15 mouse cellular contexts compared by ENCODE assay signal in genomic region chr11:46447644-46448484, GRCm38 (mm10). TPM values are rescaled to one million over a fixed set of nuclear protein-coding genes. Genes with fewer than 3 reads are reported as not detected.
DNase-seq lines count a peak whose midpoint lies in the region; ATAC-seq and TF ChIP-seq lines count a peak whose summit lies in the region.
"Had no signal": no experiment of that assay in that cellular context is flagged by ENCODE, and none has a peak within 500 bp of the region (broad histone marks: within the 10 kb centered on the region; RNA-seq: fewer than 3 reads in every experiment).

No protein-coding gene starts in this region.

- H3K4me1 ChIP-seq in CH12.LX (ENCODE audit: control insufficient read depth in 1 of 2, insufficient read depth in 2 of 2) = peaks cover 12 to 44% of the 10 kb centered on the region in 2 experiments
- H3K4me1 ChIP-seq: limb, embryonic 12.5 days; neural tube, embryonic 12.5 days had no signal

- H3K27ac ChIP-seq in CH12.LX (ENCODE audit: insufficient read depth, low read depth) = no peak overlapping the region
- H3K27ac ChIP-seq: heart, adult 2 months; limb, embryonic 12.5 days; neural tube, embryonic 12.5 days had no signal

- peak; percentile 48 to 51 for DNase-seq in B cell, adult 2 months
- DNase-seq in CH12.LX (ENCODE audit: extremely low read depth) = peak; percentile 41
- DNase-seq in naive thymus-derived CD4-positive, alpha-beta T cell, adult 2 months (ENCODE audit: low read depth) = peak; percentile 67
- no peak for DNase-seq in gastrocnemius, postnatal 36 days
- DNase-seq in adrenal gland, adult 2 months = no peak
- DNase-seq in urinary bladder, postnatal 25 days (ENCODE audit: low spot score) = no peak
- DNase-seq: cerebellum, postnatal 10 days; heart, adult 2 months; heart, postnatal 36 days; kidney, adult 9 months; layer of hippocampus, adult 9-11 months; right cerebral cortex, postnatal 14 days had no signal

- TF ChIP-seq CTCF in CH12.LX (conservative IDR thresholded peaks at IDR 0.05 in 1 of 2, IDR thresholded peaks at IDR 0.05 in 1 of 2; ENCODE audit: low read depth in 2 of 2, low read length in 2 of 2) = peak in 1 of 2 experiments; percentile 68; a peak in 2 of 4 replicates

- H3K79me2 ChIP-seq in CH12.LX (replicated peaks; ENCODE audit: control insufficient read depth, extremely low read depth, insufficient read depth, poor library complexity, severe bottlenecking) = 0 out of 2 replicates have a peak, but pooled peaks cover 2% of the 10 kb centered on the region

- peak overlapping the region; percentile 95 for H3K4me2 ChIP-seq in CH12.LX (ENCODE audit: insufficient read depth, low read depth, poor library complexity, severe bottlenecking)
- H3K4me2 ChIP-seq: limb, embryonic 12.5 days; neural tube, embryonic 12.5 days had no signal

- TF ChIP-seq EP300 in CH12.LX (IDR thresholded peaks at IDR 0.05; ENCODE audit: low read length) = no peak

- intact Hi-C loops in gastrocnemius, postnatal 36 days (cut with DNase I) = no loop called here

- TF ChIP-seq RAD21 in CH12.LX (IDR thresholded peaks at IDR 0.05; ENCODE audit: low read depth, low read length) = peak; percentile 60

- peak overlapping the region in 1 of 3 experiments; percentile 37 for H3K4me3 ChIP-seq in CH12.LX (replicated peaks in 1 of 3; ENCODE audit: low read depth in 2 of 3, low read length in 2 of 3, poor library complexity in 1 of 3)
- H3K4me3 ChIP-seq: heart, adult 2 months; limb, embryonic 12.5 days; neural tube, embryonic 12.5 days had no signal

- in situ Hi-C loops in CH12.LX (cut with MboI; ENCODE audit: low pct_ligation_motif_present, low pct_unique_long_range_greater_than_20kb, low sequenced_read_pairs) = loop anchor here (10.0 kb wide), 1 partner anchor 287 kb away; the partner anchor contains the start of gene Havcr1

- no peaks in the 10 kb centered on the region for H3K9me3 ChIP-seq in CH12.LX (replicated peaks; ENCODE audit: low read length)
- H3K9me3 ChIP-seq: limb, embryonic 12.5 days; neural tube, embryonic 12.5 days had no signal

- TF ChIP-seq POLR2A in CH12.LX (IDR thresholded peaks at IDR 0.05; ENCODE audit: low read depth, low read length) = no peak

- dilution Hi-C loops in CH12.LX (cut with MboI; ENCODE audit: extremely low pct_ligation_motif_present, extremely low pct_unique_long_range_greater_than_20kb, low sequenced_read_pairs) = no loop called here

- peak; percentile 57 to 68 for ATAC-seq in hematopoietic stem cell, adult 5-6 weeks (replicated peaks in 1 of 2; ENCODE audit: insufficient read depth in 1 of 2, low FRiP score in 2 of 2, low TSS enrichment in 1 of 2, low read depth in 1 of 2, poor library complexity in 2 of 2, severe bottlenecking in 2 of 2)

- H3K36me3 ChIP-seq in CH12.LX (replicated peaks in 1 of 2; ENCODE audit: control insufficient read depth in 1 of 2, insufficient read depth in 1 of 2, low read length in 1 of 2) = peaks cover 6 to 15% of the 10 kb centered on the region in 2 experiments

- peak overlapping the region; percentile 13; the same call in 1 of the 2 replicates for H3K9ac ChIP-seq in CH12.LX (ENCODE audit: insufficient read depth, low read depth)
- H3K9ac ChIP-seq: limb, embryonic 12.5 days; neural tube, embryonic 12.5 days had no signal

- H3K27me3 ChIP-seq in CH12.LX (replicated peaks) = no peaks in the 10 kb centered on the region
- H3K27me3 ChIP-seq: limb, embryonic 12.5 days; neural tube, embryonic 12.5 days had no signal

TF ChIP-seq in CH12.LX, 34 proteins besides CTCF, POLR2A, EP300 and RAD21:
- TF ChIP-seq IRF4 (IDR thresholded peaks at IDR 0.05; ENCODE audit: low read depth, low read length) (0 out of 2 replicates have a peak, but pooled peaks have one; percentile 14), JUND (conservative IDR thresholded peaks at IDR 0.05; ENCODE audit: low read depth, low read length) (no peak), USF1 (IDR thresholded peaks at IDR 0.05; ENCODE audit: low read depth, low read length) (no peak), BHLHE40 (IDR thresholded peaks at IDR 0.05; ENCODE audit: low read depth, low read length) (0 out of 2 replicates have a peak, but pooled peaks have one; percentile 23), ELF1 (IDR thresholded peaks at IDR 0.05; ENCODE audit: low read depth, low read length) (0 out of 2 replicates have a peak, but pooled peaks have one; percentile 43), SMC3 (IDR thresholded peaks at IDR 0.05; ENCODE audit: low read depth, low read length) (peak; percentile 51)

RNA-seq across cellular contexts. Expression of gene Havcr2, which starts 6.9 kb away (rescaled TPM):
- total RNA-seq in CH12.LX (2012; rRNA removed) = 0.08 TPM in 1 of 2 replicates, not detected in the other
- 0.20 and 0.27 TPM in 2 replicates for total RNA-seq in CH12.LX (2014; rRNA removed)
- polyA plus RNA-seq in CH12.LX (2012; ENCODE audit: insufficient read length, low read depth) = 0.44 and 0.60 TPM in 2 replicates
- total RNA-seq in hematopoietic stem cell, adult 5-6 weeks (2017) = 5.2 and 5.9 TPM in 2 replicates
- total RNA-seq in gastrocnemius, postnatal 36 days (2021) = not detected
- 1 to 10 TPM; 1.6 to 2.7 TPM for total RNA-seq in adrenal gland, adult 2 months (2021)
- polyA plus RNA-seq in adrenal gland, adult 2 months (2012; rRNA removed) = 0.10 and 0.18 TPM in 2 replicates
- polyA plus RNA-seq: limb, embryonic 12.5 days had no signal

RNA-seq across cellular contexts. Expression of gene Med7, which starts 11.1 kb away (rescaled TPM):
- total RNA-seq in CH12.LX (2012; rRNA removed) = 32.7 and 37.1 TPM in 2 replicates
- total RNA-seq in CH12.LX (2014; rRNA removed) = 104 and 115 TPM in 2 replicates
- polyA plus RNA-seq in CH12.LX (2012; ENCODE audit: insufficient read length, low read depth) = 59.9 and 60.0 TPM in 2 replicates
- 35.3 and 36.8 TPM in 2 replicates for total RNA-seq in hematopoietic stem cell, adult 5-6 weeks (2017)
- 10 to 100 TPM; 14.7 to 14.8 TPM for total RNA-seq in gastrocnemius, postnatal 36 days (2021)
- 10 to 100 TPM; 39.6 to 54.8 TPM for total RNA-seq in adrenal gland, adult 2 months (2021)
- 47.1 and 55.3 TPM in 2 replicates for polyA plus RNA-seq in adrenal gland, adult 2 months (2012; rRNA removed)

RNA-seq across cellular contexts. Expression of gene Fam71b, which starts 51.5 kb away (rescaled TPM):
- total RNA-seq in CH12.LX (2012; rRNA removed) (2.6 and 2.7 TPM in 2 replicates), CH12.LX (2014; rRNA removed) (0.46 TPM in 1 of 2 replicates, not detected in the other)
- polyA plus RNA-seq in CH12.LX (2012; ENCODE audit: insufficient read length, low read depth) = 2.4 and 2.6 TPM in 2 replicates
- total RNA-seq in hematopoietic stem cell, adult 5-6 weeks (2017) = not detected in 2 replicates
- total RNA-seq in gastrocnemius, postnatal 36 days (2021) = not detected
- not detected for total RNA-seq in adrenal gland, adult 2 months (2021)
- polyA plus RNA-seq in adrenal gland, adult 2 months (2012; rRNA removed) = not detected in 2 replicates
- total RNA-seq: heart, adult 2 months; heart, postnatal 36 days had no signal
- polyA plus RNA-seq: limb, embryonic 12.5 days; neural tube, embryonic 12.5 days had no signal

RNA-seq across cellular contexts. Expression of gene Itk, which starts 58.5 kb away (rescaled TPM):
- 0.29 and 0.64 TPM in 2 replicates for total RNA-seq in CH12.LX (2012; rRNA removed)
- 0.11 and 0.14 TPM in 2 replicates for total RNA-seq in CH12.LX (2014; rRNA removed)
- polyA plus RNA-seq in CH12.LX (2012; ENCODE audit: insufficient read length, low read depth) = 0.14 and 0.17 TPM in 2 replicates
- total RNA-seq in hematopoietic stem cell, adult 5-6 weeks (2017) = 2.9 and 6.0 TPM in 2 replicates
- total RNA-seq in gastrocnemius, postnatal 36 days (2021) = 1 to 10 TPM in 1 of 2 experiments, not detected in 1; 1.1 TPM
- total RNA-seq in adrenal gland, adult 2 months (2021) = under 1 TPM; 0.17 to 0.28 TPM
- 0.03 and 0.11 TPM in 2 replicates for polyA plus RNA-seq in adrenal gland, adult 2 months (2012; rRNA removed)
- polyA plus RNA-seq: limb, embryonic 12.5 days; neural tube, embryonic 12.5 days had no signal

Comparison
In these comparisons a context has a peak if more than half of its experiments do, and no peak if none do; other contexts are left out.
1. DNase-seq: peak in B cell, adult 2 months (2 of 2), CH12.LX (single experiment) and naive thymus-derived CD4-positive, alpha-beta T cell, adult 2 months (single experiment); none in gastrocnemius, postnatal 36 days (0 of 2), adrenal gland, adult 2 months (single experiment) and urinary bladder, postnatal 25 days (single experiment).